Mouse (Mus musculus) spleen, adult 2 months (tissue): Measurements from ENCODE around the gene Adtrp.

Experiments
- CTCF ChIP-seq: fragments of 200-500 bp; IDR thresholded peaks from 2 replicates; pipeline ENCODE4 v1.5.1; 2011; ENCODE audit warnings: mild to moderate bottlenecking, inconsistent platforms; ENCODE audit not compliant: insufficient read depth, insufficient read length, insufficient replicate concordance; ENCODE audit errors: extremely low read depth
- POLR2A ChIP-seq: fragments of 200-500 bp; IDR thresholded peaks from 2 replicates; pipeline ENCODE4 v1.6.1; 2011; ENCODE audit warnings: low read depth, low read length, inconsistent platforms

GRCm38 (mm10) chr13:41886120-41886519 is 38.6 kb upstream of the Adtrp start:
- no peak for TF ChIP-seq CTCF
- TF ChIP-seq POLR2A = no peak
